Mouse (Mus musculus) layer of hippocampus, adult 18-20 months (tissue): ENCODE results near the gene Bgn. TPM values are rescaled to one million over a fixed set of nuclear protein-coding genes. Genes with fewer than 3 reads are reported as not detected.

Experiments
- total RNA-seq, 2 experiments: library from RNA; stranded (reverse); gene quantifications; 2 replicates each; pipeline ENCODE4 v1.2.3; 2021

Gene Bgn
- total RNA-seq, 2 experiments from 2014 or later, result 12.0 to 12.6 TPM

Other genes starting within 250 kb of the Bgn start
- under 1 TPM in 1 of 2 experiments, not detected in 1; 0.86 TPM for gene Xlr4c, start 240.5 kb upstream of the Bgn start, total RNA-seq
- not detected for gene Xlr3c, start 218.2 kb upstream of the Bgn start, total RNA-seq
- gene Xlr5a, start 190.6 kb upstream of the Bgn start, total RNA-seq, result not detected
- gene Xlr5c, start 190.6 kb upstream of the Bgn start, total RNA-seq, result not detected
- gene Gm45015, start 146.8 kb upstream of the Bgn start, total RNA-seq, result not detected
- 10 to 100 TPM; 10.7 to 12.6 TPM for gene Zfp275, start 141.0 kb upstream of the Bgn start, total RNA-seq
- gene Gm18336, start 84.9 kb upstream of the Bgn start, total RNA-seq, result not detected
- 1 to 10 TPM; 1.8 to 3.0 TPM for gene Zfp92, start 72.5 kb upstream of the Bgn start, total RNA-seq
- gene Trex2, start 48.3 kb upstream of the Bgn start, total RNA-seq, result not detected
- 10 to 100 TPM in 1 of 2 experiments, 1 to 10 TPM in 1; 8.9 to 11.4 TPM for gene Haus7, start 24.6 kb upstream of the Bgn start, total RNA-seq
- 100 to 1,000 TPM; 146 to 149 TPM for gene Atp2b3, start 19.5 kb downstream of the Bgn start, total RNA-seq
- under 1 TPM; 0.23 to 0.30 TPM for gene Dusp9, start 155.8 kb downstream of the Bgn start, total RNA-seq
- gene Pnck, start 176.5 kb downstream of the Bgn start, total RNA-seq, result 100 to 1,000 TPM; 107 to 135 TPM
- 100 to 1,000 TPM in 1 of 2 experiments, 10 to 100 TPM in 1; 89.6 to 102 TPM for gene Slc6a8, start 189.5 kb downstream of the Bgn start, total RNA-seq
- gene Bcap31, start 232.6 kb downstream of the Bgn start, total RNA-seq, result 10 to 100 TPM; 75.8 to 79.1 TPM
- 10 to 100 TPM; 11.6 to 12.8 TPM for gene Abcd1, start 233.0 kb downstream of the Bgn start, total RNA-seq